In genomic region chr14:68381741-68382140, GRCm38 (mm10) we compare ENCODE assay signal across 12 mouse cellular contexts.
DNase-seq lines count a peak whose midpoint lies in the region; ATAC-seq and TF ChIP-seq lines count a peak whose summit lies in the region.
"Had no signal": no experiment of that assay in that cellular context is flagged by ENCODE, and none has a peak within 500 bp of the region (broad histone marks: within the 10 kb centered on the region; RNA-seq: fewer than 3 reads in every experiment).

No protein-coding gene starts in this region.

- no peak for TF ChIP-seq CTCF in forebrain, postnatal 0 days (IDR thresholded peaks at IDR 0.05; ENCODE audit: low read depth)

- no peaks in the 10 kb centered on the region for H3K36me3 ChIP-seq in forebrain, postnatal 0 days (ENCODE audit: insufficient read depth)

- peak; percentile 74 for ATAC-seq in forebrain, postnatal 0 days
- ATAC-seq: liver, postnatal 0 days; Patski had no signal

- no peak overlapping the region for H3K4me3 ChIP-seq in forebrain, postnatal 0 days (ENCODE audit: low read depth, low read length)
- H3K4me3 ChIP-seq: heart, adult 2 months had no signal

- no peak overlapping the region for H3K9ac ChIP-seq in forebrain, postnatal 0 days
- H3K9ac ChIP-seq: liver, postnatal 0 days had no signal

- no peaks in the 10 kb centered on the region for H3K27me3 ChIP-seq in forebrain, postnatal 0 days (ENCODE audit: insufficient read depth, low read length)

- H3K4me1 ChIP-seq in forebrain, postnatal 0 days (ENCODE audit: insufficient read depth) = 0 out of 2 replicates have a peak, but pooled peaks cover 3% of the 10 kb centered on the region

- no peaks in the 10 kb centered on the region for H3K9me3 ChIP-seq in forebrain, postnatal 0 days (ENCODE audit: low read length)

- 56% methylated on average over 7 of the region's 7 CpGs for WGBS in forebrain, postnatal 0 days

- H3K27ac ChIP-seq in forebrain, postnatal 0 days (ENCODE audit: low read depth, low read length) = peak overlapping the region; percentile 45; the same call in 1 of the 2 replicates
- H3K27ac ChIP-seq: heart, adult 2 months had no signal

- H3K4me2 ChIP-seq in forebrain, postnatal 0 days (ENCODE audit: low read depth) = no peak overlapping the region

- peak; percentile 15 to 67 for DNase-seq in layer of hippocampus, adult 18-20 months (ENCODE audit: low spot score in 2 of 2)
- DNase-seq in layer of hippocampus, postnatal 25 days (ENCODE audit: extremely low spot score in 1 of 2, low spot score in 1 of 2) = no peak
- peak; percentile 66 for DNase-seq in forebrain, postnatal 0 days
- DNase-seq in layer of hippocampus, adult 8-10 months (ENCODE audit: low spot score in 2 of 2) = peak; percentile 20 to 21
- DNase-seq in right cerebral cortex, adult 18-20 months = peak; percentile 69
- no peak for DNase-seq in kidney, postnatal 14 days
- no peak for DNase-seq in adipocyte (ENCODE audit: low spot score)
- DNase-seq in B cell, adult 2 months = no peak
- DNase-seq: cerebellum, postnatal 25 days; heart, adult 2 months; liver, postnatal 0 days had no signal

Comparison
In these comparisons a context has a peak if more than half of its experiments do, and no peak if none do; other contexts are left out.
1. DNase-seq: peak in layer of hippocampus, adult 18-20 months (2 of 2), forebrain, postnatal 0 days (single experiment), layer of hippocampus, adult 8-10 months (2 of 2) and right cerebral cortex, adult 18-20 months (single experiment); none in layer of hippocampus, postnatal 25 days (0 of 2), kidney, postnatal 14 days (single experiment), adipocyte (single experiment) and B cell, adult 2 months (0 of 2).